Mouse (Mus musculus): Measurements from ENCODE around the gene Rpl23a. TPM values are rescaled to one million over a fixed set of nuclear protein-coding genes. Genes with fewer than 3 reads are reported as not detected.
A peak's percentile ranks its signal among the peaks of the same experiment; 100 is the strongest.

The Rpl23a gene
- polyA plus RNA-seq, 1 experiment from 2014 or later: 732 TPM

- DNase-seq (no peak), ATAC-seq (peak; percentile 8; the same call in 1 of the 2 replicates)
- H3K9ac ChIP-seq (replicated peaks): no peak overlapping the region
- WGBS (ENCODE audit: insufficient replicate concordance): 79% methylated on average over 7 of the region's 7 CpGs
- peaks cover 27% of the 10 kb centered on the region for H3K4me1 ChIP-seq (ENCODE audit: insufficient read depth)
- H3K27ac ChIP-seq (ENCODE audit: low read depth): no peak overlapping the region
- peaks cover 57% of the 10 kb centered on the region for H3K36me3 ChIP-seq (replicated peaks; ENCODE audit: insufficient read depth, low read length)
- H3K27me3 ChIP-seq (ENCODE audit: insufficient read depth, low read length): no peaks in the 10 kb centered on the region
- no peaks in the 10 kb centered on the region for H3K9me3 ChIP-seq (ENCODE audit: low read length)
- H3K4me2 ChIP-seq (ENCODE audit: low read depth, low read length): no peak overlapping the region
- no peak overlapping the region for H3K4me3 ChIP-seq (ENCODE audit: low read depth, low read length)
- no peak for TF ChIP-seq EP300 (IDR thresholded peaks at IDR 0.05; ENCODE audit: low read depth)
These were observed 23.8 kb downstream of the Rpl23a start for GRCm38 (mm10) chr11:78159557-78159956.

- Histone ChIP-seq H3K27ac (ENCODE audit: low read depth) (no peak overlapping the region), H3K9me3 (ENCODE audit: low read length) (no peaks in the 10 kb centered on the region), H3K27me3 (ENCODE audit: insufficient read depth, low read length) (no peaks in the 10 kb centered on the region), H3K4me1 (ENCODE audit: insufficient read depth) (peaks cover 23% of the 10 kb centered on the region), H3K9ac (replicated peaks) (no peak overlapping the region), H3K36me3 (replicated peaks; ENCODE audit: insufficient read depth, low read length) (peaks cover 61% of the 10 kb centered on the region), H3K4me2 (ENCODE audit: low read depth, low read length) (no peak overlapping the region), H3K4me3 (ENCODE audit: low read depth, low read length) (no peak overlapping the region)
- ATAC-seq (peak; percentile 83), DNase-seq (peak; percentile 82)
- 7% methylated on average over 2 of the region's 2 CpGs for WGBS (ENCODE audit: insufficient replicate concordance)
- TF ChIP-seq CTCF (IDR thresholded peaks at IDR 0.05; ENCODE audit: low read depth) (peak; percentile 100), EP300 (IDR thresholded peaks at IDR 0.05; ENCODE audit: low read depth) (no peak)
These were observed 24.3 kb downstream of the Rpl23a start for GRCm38 (mm10) chr11:78159096-78159495.

- Histone ChIP-seq H3K36me3 (replicated peaks; ENCODE audit: insufficient read depth, low read length) (peaks cover 64% of the 10 kb centered on the region), H3K4me3 (ENCODE audit: low read depth, low read length) (no peak overlapping the region), H3K9me3 (ENCODE audit: low read length) (no peaks in the 10 kb centered on the region), H3K4me2 (ENCODE audit: low read depth, low read length) (no peak overlapping the region), H3K27me3 (ENCODE audit: insufficient read depth, low read length) (no peaks in the 10 kb centered on the region), H3K9ac (replicated peaks) (no peak overlapping the region), H3K27ac (ENCODE audit: low read depth) (no peak overlapping the region), H3K4me1 (ENCODE audit: insufficient read depth) (peaks cover 3% of the 10 kb centered on the region)
- ATAC-seq: no peak
- DNase-seq: no peak
- TF ChIP-seq EP300 (IDR thresholded peaks at IDR 0.05; ENCODE audit: low read depth) (no peak), CTCF (IDR thresholded peaks at IDR 0.05; ENCODE audit: low read depth) (no peak)
- WGBS (ENCODE audit: insufficient replicate concordance): 91% methylated on average over 6 of the region's 6 CpGs
These were observed 27.2 kb downstream of the Rpl23a start for GRCm38 (mm10) chr11:78156156-78156699.

- TF ChIP-seq EP300 (IDR thresholded peaks at IDR 0.05; ENCODE audit: low read depth) (no peak), CTCF (IDR thresholded peaks at IDR 0.05; ENCODE audit: low read depth) (no peak)
- Histone ChIP-seq H3K4me3 (ENCODE audit: low read depth, low read length) (no peak overlapping the region), H3K27me3 (ENCODE audit: insufficient read depth, low read length) (no peaks in the 10 kb centered on the region), H3K36me3 (replicated peaks; ENCODE audit: insufficient read depth, low read length) (peaks cover 60% of the 10 kb centered on the region), H3K9ac (replicated peaks) (no peak overlapping the region), H3K27ac (ENCODE audit: low read depth) (no peak overlapping the region), H3K4me1 (ENCODE audit: insufficient read depth) (peaks cover 3% of the 10 kb centered on the region), H3K9me3 (ENCODE audit: low read length) (no peaks in the 10 kb centered on the region), H3K4me2 (ENCODE audit: low read depth, low read length) (no peak overlapping the region)
- DNase-seq (no peak), ATAC-seq (no peak)
- WGBS (ENCODE audit: insufficient replicate concordance): 87% methylated on average over 5 of the region's 5 CpGs
These were observed 27.7 kb downstream of the Rpl23a start for GRCm38 (mm10) chr11:78155674-78156073.

- no peak for TF ChIP-seq EP300 (IDR thresholded peaks at IDR 0.05; ENCODE audit: low read depth)
- TF ChIP-seq CTCF (IDR thresholded peaks at IDR 0.05; ENCODE audit: low read depth): no peak
- Histone ChIP-seq H3K4me1 (ENCODE audit: insufficient read depth) (no peaks in the 10 kb centered on the region), H3K4me2 (ENCODE audit: low read depth, low read length) (no peak overlapping the region), H3K27ac (ENCODE audit: low read depth) (no peak overlapping the region), H3K36me3 (replicated peaks; ENCODE audit: insufficient read depth, low read length) (peaks cover 51% of the 10 kb centered on the region), H3K4me3 (ENCODE audit: low read depth, low read length) (no peak overlapping the region), H3K9ac (replicated peaks) (no peak overlapping the region), H3K9me3 (ENCODE audit: low read length) (no peaks in the 10 kb centered on the region), H3K27me3 (ENCODE audit: insufficient read depth, low read length) (no peaks in the 10 kb centered on the region)
- DNase-seq (no peak), ATAC-seq (no peak)
- 92% methylated on average over 13 of the region's 13 CpGs for WGBS (ENCODE audit: insufficient replicate concordance)
These were observed 29.6 kb downstream of the Rpl23a start for GRCm38 (mm10) chr11:78153778-78154177.

- Histone ChIP-seq H3K36me3 (replicated peaks; ENCODE audit: insufficient read depth, low read length) (peaks cover 47% of the 10 kb centered on the region), H3K4me3 (ENCODE audit: low read depth, low read length) (no peak overlapping the region), H3K4me1 (ENCODE audit: insufficient read depth) (no peaks in the 10 kb centered on the region), H3K9ac (replicated peaks) (no peak overlapping the region), H3K4me2 (ENCODE audit: low read depth, low read length) (no peak overlapping the region), H3K27me3 (ENCODE audit: insufficient read depth, low read length) (no peaks in the 10 kb centered on the region), H3K27ac (ENCODE audit: low read depth) (0 out of 2 replicates have a peak overlapping the region, but pooled peaks have one; percentile 32), H3K9me3 (ENCODE audit: low read length) (no peaks in the 10 kb centered on the region)
- ATAC-seq: no peak
- WGBS (ENCODE audit: insufficient replicate concordance): 84% methylated on average over 9 of the region's 9 CpGs
- TF ChIP-seq CTCF (IDR thresholded peaks at IDR 0.05; ENCODE audit: low read depth) (no peak), EP300 (IDR thresholded peaks at IDR 0.05; ENCODE audit: low read depth) (no peak)
- DNase-seq: no peak
These were observed 30.8 kb downstream of the Rpl23a start for GRCm38 (mm10) chr11:78152299-78153231.
